Mouse (Mus musculus) embryo, embryonic 11 days (tissue): ENCODE measurements around the gene Naa16.

Experiments used
- DNase-seq: peaks from one replicate; pipeline ENCODE4 v3.0.0-alpha.2; 2015

The Naa16 gene

DNA sequence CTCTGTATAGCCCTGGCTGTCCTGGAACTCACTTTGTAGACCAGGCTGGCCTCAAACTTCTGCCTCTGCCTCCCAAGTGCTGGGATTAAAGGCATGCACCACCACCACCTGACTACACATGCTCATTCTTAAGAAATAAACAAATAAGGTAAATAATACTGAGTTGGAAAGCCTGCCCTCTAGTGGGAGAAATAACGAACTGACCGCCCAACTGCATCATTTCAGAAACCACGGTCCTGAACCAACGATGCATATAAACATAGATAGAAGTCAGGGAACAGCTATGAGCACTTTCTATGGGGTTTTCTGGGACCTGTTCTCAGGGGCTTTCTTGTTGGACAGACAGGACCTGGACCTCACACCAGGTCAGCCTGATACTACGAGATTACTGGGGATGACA lies 63.5 kb downstream of the Naa16 start:
- peak; percentile 52 for DNase-seq

DNA sequence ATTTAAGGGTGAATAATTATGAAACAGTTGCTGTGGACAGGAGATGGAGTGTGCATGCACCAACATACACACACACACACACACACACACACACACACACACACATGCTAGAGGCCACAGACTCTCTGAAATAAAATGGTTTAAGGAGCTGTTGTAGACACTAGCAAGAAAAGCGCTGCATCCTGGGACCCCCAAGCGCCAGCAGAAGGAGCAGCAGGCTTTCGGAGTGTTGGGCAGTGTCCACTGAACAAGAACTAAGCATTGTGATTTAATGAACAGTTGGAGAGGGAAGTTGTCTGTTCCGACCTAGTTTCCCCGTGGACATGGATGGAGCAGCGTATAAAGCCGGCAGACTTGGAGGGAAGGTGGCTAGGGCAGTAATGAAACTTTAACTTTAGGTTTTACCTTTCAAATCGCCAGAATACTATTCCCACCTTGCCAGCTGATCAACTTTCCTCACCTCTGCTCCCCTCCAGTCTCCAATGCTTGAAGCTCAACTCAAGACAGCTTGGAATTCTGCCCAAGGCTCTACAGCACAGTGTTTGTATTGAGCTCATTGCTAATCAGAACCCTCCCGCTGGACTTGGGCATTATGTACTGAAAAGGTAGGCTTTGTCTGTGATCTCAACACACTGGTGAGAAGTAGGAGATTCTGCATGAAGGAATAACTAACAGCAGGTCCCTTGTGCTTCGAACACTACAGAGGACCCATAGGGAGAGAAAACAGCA lies 66.3 kb downstream of the Naa16 start:
- no peak for DNase-seq

DNA sequence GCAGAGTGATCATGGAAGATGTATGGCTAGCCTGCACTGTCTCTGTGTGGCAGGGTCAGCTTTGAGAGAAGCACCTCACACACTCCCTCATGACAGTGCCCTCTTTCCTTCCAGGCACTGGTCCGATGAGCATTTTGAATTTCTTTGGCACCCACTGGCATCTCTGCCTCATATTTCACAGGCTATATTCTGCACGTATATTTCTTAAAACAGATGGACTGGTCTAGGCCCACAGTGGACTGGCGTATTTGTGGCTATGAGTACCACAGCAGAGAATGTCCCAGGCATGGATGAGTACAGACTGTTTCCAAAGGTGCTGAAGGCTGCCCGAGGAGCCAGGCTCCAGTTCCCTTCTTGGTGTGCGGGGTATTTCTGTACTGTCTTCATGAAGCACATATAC lies 68.7 kb downstream of the Naa16 start:
- no peak for DNase-seq

DNA sequence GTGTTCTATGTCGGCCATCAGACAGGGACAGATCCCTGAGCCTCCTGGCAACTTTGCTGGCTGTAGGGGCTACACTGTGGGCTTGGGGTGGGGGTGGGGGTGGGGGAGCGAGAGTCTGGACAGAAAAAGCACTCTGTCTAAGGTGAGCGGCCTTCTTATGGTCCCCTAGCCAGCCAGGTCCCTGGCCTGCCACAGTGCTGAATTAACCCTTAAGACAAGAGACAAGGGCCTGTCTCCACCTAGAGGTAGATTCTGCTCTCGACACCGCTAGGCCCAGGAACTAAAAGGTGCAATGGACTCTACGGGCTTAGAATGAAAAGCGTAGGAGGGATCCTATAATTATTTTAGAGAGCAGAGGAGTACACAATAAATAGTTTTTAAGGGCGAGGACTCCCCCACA lies 69.4 kb downstream of the Naa16 start:
- DNase-seq: peak; percentile 78

DNA sequence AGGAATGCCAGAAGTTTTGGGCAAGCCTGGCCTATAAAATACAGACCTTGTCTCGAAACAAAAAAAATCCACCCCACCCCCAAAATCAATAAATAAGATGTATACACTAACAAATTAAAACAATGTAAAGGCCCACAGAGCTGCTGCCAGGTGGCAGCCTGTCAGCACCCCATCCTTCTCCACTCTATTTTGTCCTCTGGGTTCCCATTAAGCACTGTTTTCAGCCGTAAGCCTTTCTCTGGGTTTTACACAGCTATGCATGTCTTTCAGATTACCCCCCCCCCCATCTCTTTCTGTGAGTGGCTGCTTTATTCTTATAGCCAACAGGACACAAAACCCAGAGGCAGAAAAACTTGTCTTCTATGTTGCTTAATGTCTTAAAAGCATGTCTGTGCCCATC lies 73.0 kb downstream of the Naa16 start:
- no peak for DNase-seq

DNA sequence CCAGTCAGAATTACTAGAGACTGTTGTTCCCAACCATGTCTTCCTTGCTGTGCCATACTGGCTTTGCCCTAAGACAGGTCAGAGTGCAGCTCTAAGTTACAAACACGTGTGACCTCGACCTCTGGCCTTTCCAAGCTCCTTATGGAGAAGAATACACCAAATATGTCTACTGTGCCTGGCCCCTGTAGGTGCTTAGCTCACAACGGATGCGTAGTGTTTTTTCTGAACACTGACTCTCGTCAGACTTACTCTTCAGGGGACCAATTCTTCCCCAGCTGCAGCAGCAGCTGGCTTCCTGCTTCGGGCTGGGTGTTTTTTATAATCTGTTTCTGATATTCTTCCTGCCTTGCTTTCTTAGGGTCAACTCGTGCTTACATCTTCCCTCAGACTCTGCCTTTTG lies 74.7 kb downstream of the Naa16 start:
- DNase-seq: no peak

DNA sequence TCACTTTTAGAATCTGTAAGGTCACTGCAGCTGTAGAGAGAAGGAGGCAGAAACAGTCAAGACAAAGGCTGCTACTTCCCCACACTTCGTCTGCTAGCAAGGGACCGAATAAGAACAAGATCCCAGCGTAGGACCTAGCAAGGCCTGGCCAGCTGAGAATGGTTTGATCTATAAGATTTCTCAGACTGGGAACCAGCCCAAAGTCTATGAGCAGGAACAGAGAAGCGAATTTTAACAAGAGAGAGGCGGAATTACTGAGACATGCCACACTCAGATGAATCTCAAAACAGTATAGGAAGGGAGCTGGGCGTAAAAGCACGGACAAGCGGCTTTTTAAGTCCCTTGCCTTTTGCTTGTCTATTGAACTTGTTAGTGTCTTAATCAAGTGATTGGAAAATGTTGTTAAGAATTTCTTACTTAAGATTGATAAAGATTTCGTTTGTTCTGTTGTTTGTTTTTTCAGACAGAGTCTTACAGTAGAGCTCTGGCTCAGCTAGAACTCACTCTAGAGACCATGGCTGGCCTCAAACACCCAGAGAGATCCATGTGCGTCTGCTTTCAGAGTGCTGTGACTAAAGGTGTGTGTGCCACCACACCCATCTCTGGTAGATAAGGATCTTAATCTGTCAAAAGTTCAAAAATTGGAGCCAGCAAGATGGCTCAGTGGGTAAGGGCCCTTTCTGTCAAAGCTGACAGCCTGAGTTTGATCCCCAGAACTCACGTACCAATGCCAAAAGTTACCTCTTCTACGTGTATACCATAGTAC lies 76.2 kb downstream of the Naa16 start:
- no peak for DNase-seq

DNA sequence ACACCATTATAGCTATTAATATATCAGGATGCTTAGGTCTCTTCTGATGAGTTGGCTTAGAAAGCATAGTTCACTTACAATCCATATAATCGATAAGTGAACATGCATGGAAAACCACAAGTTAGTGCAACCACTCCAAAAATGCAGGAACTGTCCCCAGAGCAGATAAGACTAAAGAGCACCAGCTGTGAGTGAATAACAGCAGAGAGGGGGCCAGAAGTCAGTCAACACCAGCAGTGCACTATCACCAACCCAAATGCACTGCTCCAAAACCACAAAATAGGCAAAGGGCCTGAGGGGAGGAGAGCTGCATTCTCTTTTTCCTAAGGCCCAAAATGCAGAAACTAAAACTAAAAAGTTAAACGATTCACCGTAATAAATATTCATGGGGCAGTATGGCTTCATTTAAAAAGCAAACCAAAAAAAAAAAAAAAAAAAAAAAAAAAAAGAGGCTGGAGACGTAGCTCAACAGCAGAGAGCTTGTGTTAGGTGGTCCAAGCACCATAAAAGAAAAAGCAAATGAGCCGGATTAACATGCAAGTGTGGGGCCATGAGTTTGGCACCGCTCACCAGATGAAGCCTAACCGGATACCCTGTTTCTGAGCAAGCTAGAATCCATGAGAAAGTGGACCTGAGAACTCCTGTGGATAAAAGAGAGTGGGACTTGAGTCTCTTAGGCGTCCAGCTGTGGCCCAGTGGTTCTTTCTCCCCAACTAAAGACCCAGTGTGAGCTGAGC lies 77.0 kb downstream of the Naa16 start:
- DNase-seq: no peak

DNA sequence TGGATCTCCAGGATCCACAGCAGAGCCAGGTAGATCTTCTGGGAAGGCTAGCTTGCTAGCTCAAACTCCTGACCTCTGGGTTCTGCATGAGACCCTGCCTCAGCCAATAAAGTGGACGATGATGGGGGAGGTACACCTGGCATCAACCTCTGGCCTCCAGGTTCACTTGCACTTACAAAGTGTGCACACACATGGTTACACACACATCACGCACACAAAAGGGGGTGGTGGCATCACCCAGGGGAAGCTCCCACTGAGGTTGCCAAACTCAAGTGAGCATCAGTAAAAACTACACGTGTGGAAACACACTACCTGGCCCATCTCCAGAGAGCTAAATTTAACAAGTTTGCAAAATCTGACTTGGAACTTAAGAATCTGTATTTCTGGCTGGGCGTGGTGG lies 77.9 kb downstream of the Naa16 start:
- no peak for DNase-seq

DNA sequence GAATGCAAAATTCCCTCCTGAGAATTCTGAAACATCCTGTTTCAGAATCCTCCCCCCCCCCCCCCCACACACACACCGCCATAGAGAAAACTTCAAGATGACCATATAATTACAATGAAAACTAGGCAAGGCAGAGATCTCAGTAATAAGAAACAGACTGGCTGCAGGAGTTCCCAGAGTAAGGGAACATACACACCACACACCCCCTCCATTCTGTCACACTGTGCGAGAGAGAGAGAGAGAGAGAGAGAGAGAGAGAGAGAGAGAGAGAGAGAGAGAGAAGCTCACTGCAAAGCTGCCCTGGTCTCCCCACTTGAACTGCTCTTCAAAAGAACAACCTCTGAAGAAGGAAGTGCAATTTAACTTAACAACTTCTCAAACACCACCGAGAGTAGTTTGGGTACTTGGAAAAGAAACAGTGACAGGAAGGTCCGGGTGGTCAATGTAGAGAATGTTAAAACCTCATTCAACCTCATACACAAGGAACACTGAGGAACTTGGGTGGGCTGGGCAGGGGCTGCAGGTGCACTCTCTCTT lies 78.6 kb downstream of the Naa16 start:
- no peak for DNase-seq

DNA sequence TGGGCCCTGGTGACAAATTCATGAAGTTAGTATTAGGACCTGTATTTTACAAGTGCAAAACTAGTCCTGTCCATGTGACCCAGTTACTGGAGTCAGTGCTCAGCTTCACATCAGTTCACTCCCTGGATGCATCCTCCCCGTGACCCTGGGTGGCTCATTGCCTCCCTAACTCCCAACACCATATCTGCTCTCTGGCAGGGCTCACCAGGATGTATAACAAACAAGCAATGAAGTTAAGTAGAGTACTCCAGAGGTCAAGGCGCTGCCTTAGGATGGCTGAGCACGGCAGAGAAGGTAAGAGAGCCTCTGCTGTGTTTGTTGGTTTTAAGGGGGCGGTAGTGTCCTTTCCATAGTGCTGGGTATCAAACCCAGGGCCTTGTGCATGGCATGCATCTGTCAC lies 81.5 kb downstream of the Naa16 start:
- no peak for DNase-seq

DNA sequence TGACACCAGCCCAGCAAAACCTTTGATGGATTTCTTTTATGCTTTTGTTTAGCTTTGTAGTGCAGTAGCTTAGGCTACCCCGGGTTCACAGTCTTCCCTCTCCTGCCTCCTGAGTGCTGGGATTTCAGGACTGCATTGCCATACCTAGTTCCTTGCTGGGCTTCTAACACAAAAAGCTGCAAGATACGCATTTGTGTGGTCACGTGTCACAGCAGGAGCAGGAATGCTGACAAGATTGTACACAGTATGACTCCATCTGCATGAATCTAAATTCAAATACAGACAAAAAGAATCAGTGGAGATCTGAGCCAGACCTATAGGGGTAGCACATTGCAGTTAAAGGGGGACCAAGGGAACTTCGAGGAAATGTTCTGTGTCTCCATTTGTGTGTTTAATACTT lies 82.2 kb downstream of the Naa16 start:
- no peak for DNase-seq

DNA sequence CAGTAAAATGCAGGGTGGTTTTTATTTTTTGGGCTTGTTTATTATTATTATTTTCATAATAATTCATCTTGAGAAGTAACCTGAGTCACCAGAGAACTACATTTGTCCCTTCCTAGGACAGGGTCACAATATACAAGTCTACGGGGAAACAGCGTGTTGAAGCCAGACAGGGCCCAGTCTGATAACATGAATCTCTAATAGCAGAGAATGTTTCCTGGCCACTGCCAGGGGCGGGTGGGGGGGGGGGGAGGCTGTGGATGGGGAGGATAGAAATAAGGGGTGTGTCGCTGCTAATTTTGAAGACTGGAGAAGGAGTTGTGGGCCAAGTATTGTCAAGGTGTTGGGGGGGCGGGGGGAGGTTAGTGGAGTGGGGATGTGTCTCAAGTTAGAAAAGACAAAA lies 82.7 kb downstream of the Naa16 start:
- DNase-seq: no peak

DNA sequence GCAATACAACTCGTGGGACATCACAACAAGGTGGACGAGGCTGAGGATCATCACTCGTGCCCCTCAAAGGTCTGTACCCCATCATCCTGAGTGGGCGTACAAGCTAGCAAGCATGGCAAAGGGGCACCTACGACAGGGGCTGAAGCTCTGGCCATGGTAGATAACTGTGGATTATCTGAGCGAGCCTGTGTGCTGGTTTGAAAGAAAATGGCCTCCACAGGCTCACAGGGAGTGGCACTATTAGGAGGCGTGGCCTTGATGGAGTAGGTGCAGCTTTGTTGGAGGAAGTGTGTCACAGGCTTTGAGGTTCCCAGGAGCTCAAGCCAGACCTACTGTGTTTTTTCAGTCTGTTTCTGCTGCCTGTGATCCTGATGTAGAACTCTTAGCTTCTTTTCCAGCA lies 83.4 kb downstream of the Naa16 start:
- DNase-seq: no peak

DNA sequence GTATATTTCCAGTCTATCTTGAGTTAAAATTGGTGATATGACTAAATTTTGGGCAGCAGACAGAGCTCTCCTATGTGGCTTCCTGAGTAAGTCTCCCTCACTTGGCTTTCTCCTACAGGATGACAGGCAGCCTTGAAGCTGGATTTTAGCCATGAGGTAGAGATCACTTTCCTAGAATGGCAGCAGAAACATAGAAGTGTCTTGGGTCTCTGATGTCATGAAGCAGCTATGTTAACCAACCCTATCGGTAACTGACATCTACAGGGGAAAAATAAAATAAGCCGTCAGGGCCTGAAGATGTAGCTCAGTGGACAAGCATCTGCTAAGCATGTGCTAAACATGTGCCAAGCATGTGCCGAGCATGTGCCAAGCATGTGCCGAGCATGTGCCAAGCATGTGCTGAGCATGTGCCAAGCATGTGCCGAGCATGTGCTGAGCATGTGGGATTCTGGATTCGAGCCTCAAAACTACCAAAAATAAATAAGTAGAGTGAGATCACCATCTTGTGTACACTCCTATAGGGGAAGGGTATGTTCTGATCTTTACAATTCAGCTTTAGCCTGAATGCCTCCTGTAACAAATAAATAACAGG lies 85.6 kb downstream of the Naa16 start:
- no peak for DNase-seq

DNA sequence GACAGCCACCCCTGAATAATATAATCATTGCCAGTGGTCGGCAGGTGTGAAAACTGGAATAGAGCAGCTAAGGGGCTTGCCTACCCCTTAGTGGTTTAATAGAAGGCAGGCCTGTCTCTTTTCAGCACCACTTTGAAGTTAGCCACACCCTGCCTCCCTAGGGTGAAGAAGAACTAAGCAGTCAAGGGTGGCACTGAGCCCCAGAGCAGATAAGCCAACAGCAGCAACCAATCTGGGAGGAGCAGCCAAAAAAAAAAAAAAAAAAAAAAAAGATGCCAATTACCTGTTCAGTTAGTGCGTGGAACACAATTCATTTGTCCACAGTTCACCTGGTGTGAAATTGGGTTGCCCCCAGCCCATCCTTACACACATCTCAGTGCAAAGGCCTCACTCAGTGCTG lies 87.4 kb downstream of the Naa16 start:
- no peak for DNase-seq

DNA sequence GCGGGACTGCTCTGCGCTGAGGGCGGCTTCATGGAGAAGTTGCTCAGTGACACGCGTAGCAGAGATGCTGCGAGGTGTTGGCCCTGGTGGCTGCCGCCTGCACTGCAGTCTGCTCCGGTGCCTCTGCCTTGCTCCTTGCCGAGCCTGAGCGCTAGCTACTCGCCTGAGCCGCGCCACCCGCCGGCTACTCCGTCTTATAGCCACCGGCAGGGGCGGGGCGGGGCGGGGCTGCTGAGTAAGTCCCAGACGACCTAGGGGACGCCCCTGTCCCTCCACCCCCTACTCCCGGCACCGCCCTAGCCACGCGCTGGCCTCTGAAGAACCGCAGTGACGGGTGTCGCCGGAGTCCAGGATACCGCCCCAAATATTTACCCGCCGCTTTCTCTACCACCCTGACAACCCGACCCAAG lies 89.1 kb downstream of the Naa16 start, which contains the start of gene Rgcc:
Gene Rgcc, minus strand, starts transcription at position 180 of the 410 bp plus-strand sequence.
- DNase-seq: peak; percentile 96

DNA sequence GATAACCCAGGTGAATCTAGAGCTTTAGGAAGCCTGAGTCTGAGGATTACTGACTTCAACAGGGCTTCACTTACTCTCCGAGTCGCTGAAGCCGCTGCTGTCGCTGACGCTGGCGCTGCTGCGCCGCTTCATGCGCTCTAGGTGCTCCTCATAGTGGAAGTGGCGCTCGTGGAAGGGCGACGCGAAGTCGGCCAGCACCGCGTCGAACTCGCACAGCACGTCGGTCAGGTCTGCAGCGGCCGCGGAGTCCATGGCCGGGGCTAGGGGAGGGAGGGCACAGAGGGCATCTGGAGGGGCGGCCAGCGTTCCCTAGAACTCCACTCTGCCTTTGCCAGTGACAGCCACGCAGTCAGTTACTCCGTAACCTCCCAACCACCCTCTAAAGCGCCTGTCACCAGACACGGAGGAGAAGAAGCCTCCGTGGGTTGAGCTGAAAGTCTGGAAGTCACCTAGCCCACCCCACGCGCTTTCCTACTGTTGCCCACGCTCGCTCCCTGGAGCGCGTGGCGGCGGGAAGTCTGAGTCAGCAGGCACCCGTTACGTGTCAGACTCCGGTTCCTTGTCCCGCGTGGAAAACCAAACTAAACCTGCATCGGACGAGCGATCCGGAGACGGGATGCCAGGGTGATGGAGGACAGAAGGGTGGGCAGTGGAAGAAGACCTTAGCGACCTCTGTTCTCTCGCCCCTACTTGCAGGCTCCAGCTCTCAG lies 89.8 kb downstream of the Naa16 start:
- DNase-seq: peak; percentile 53

DNA sequence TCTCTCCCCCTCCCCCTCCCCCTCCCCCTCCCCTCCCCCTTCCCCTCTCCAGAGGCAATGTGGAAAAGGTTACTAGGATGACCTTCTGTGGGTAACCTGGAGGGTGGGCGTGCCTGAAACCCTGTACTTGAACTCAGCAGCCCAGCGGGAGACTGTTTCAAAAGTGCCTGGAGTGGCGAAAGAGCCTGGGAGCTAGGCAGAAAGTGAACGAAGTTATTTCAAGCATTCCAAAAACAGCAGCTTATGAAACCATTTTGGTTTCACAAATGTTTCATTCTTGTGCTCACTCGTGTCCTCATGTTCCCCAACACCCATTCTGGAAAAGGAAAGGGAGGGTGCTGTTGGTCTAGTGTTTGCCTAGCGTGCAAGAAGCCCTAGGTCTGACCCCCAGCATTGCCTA lies 90.8 kb downstream of the Naa16 start:
- no peak for DNase-seq

DNA sequence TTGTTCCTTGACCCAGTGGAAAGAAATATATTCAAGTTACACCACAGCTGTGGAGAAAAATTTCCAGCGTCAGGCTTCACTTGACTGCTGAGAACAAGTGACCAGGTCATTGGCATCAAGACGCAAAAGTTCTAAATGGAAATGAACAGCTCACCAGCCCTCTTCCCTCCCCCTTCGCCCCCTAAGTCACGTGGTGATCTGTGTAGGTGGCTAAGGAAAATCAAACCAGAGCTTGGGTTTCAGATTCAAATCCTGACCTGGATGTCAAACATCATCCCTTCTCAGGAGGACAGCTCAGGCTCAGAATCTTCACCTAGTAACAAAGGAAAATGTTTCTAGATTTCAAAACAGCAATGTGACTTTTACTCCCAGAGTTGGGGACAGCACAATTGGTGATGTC lies 91.3 kb downstream of the Naa16 start:
- no peak for DNase-seq

DNA sequence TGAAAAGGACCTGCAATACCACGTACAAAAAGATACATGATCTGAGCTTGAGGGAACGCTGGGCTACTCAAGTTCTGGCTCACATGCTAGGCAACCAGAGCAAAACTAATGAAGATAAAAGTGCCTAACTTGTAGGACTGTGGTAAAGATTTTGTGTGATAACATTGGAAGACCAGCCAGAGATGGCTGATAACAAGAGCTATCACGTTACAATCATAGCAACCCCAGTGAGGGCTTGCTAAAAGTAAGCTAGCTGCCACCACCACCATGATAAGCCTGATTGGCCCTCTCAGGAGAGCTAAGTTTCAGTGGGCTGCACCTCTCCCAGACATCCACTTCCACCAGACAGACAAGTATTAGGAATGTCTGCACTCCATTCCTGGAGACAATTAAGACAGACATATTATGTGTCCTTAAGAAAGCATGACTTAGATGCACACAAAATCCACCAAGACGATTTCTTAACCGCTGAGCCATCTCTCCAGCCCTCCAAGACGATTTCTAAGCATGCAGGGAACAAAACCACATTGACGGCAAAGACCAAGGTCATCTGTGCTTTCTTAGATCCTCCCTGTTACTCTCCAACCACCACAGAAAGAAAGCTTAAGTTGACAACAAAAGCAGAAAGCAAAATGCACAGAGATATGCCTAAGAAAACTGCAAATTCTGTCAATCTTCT lies 92.1 kb downstream of the Naa16 start:
- no peak for DNase-seq

DNA sequence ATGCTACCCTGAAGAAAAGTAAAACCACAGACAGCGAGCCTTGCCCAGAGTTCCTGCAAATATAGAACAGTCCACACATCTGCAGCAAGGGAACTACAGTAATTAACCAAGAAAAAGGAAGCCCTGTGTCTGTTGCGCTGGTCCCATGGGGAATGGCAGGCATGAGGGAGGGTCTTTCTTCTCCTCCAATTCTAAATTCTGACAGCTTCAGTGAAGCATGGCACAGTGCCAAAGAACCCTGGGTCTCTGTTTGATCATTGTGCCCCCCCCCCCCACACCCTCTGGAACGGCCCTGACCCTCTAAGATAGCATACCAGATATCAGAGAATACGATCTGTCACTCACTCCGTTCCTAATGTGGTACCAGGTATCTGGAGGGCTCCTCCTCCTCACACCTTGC lies 93.7 kb downstream of the Naa16 start:
- DNase-seq: no peak
